Mouse (Mus musculus): ENCODE measurements at regions not wholly inside any gene's neighbourhood (a gene's known extent, or its start where the extent isn't known, plus 50 kb on each side); places are given as distances from the start of the nearest gene placed in this dataset.

DNA sequence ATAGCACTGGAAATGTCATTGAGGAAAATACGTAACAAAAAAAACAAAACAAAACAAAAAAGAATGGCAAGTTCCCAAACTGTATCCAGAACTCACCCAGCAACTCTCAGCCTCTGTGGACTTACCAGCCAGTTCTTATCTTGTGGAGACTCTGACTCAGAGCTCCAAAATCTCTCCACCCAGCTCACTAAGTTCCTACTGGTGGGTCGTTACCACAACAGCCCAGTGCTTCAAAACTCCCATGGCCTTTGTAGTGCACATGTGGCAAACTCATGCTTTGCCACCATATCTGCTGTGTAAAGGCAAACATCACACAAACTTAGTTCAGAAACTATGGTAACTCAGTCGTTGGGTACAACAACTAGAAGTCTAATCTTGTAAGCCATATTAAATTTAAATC is 71.0 kb upstream of the Nrip1 start:
- no peak for TF ChIP-seq POLR2A (IDR thresholded peaks at IDR 0.05; ENCODE audit: low read depth, low read length)
- no peak for TF ChIP-seq CTCF (IDR thresholded peaks at IDR 0.05; ENCODE audit: extremely low read depth, insufficient read depth, insufficient read length, insufficient replicate concordance)
